Mouse (Mus musculus): ENCODE measurements around the gene Bcl9l. TPM values are rescaled to one million over a fixed set of nuclear protein-coding genes. Genes with fewer than 3 reads are reported as not detected.
A peak's percentile ranks its signal among the peaks of the same experiment; 100 is the strongest.

The Bcl9l gene
- polyA plus RNA-seq, 1 experiment from 2014 or later, result 12.6 TPM

GRCm38 (mm10) chr9:44478959-44479605 is 3.5 kb upstream of the Bcl9l start:
- DNase-seq (peak; percentile 91), ATAC-seq (ENCODE audit: low FRiP score, low TSS enrichment) (peak; percentile 63)
- Histone ChIP-seq H3K9me3 (ENCODE audit: control insufficient read depth, low read length) (no peaks in the 10 kb centered on the region), H3K4me3 (replicated peaks; ENCODE audit: low read depth, low read length) (peak overlapping the region; percentile 81), H3K27me3 (ENCODE audit: control insufficient read depth, insufficient read depth, low read length) (no peaks in the 10 kb centered on the region), H3K4me2 (ENCODE audit: low read length) (peak overlapping the region; percentile 72), H3K4me1 (ENCODE audit: control insufficient read depth, insufficient read depth, low read length) (peaks cover 14% of the 10 kb centered on the region), H3K27ac (replicated peaks; ENCODE audit: low read depth, low read length) (peak overlapping the region; percentile 97), H3K36me3 (ENCODE audit: control insufficient read depth, insufficient read depth, low read length) (no peaks in the 10 kb centered on the region), H3K9ac (replicated peaks; ENCODE audit: low read length) (peak overlapping the region; percentile 77)
- under 1% methylated on average over 29 of the region's 29 CpGs for WGBS

- Histone ChIP-seq H3K27ac (replicated peaks; ENCODE audit: low read depth, low read length) (peak overlapping the region; percentile 97), H3K4me3 (replicated peaks; ENCODE audit: low read depth, low read length) (peak overlapping the region; percentile 81), H3K4me1 (ENCODE audit: control insufficient read depth, insufficient read depth, low read length) (peaks cover 22% of the 10 kb centered on the region), H3K4me2 (ENCODE audit: low read length) (peak overlapping the region; percentile 72), H3K9me3 (ENCODE audit: control insufficient read depth, low read length) (no peaks in the 10 kb centered on the region), H3K36me3 (ENCODE audit: control insufficient read depth, insufficient read depth, low read length) (no peaks in the 10 kb centered on the region), H3K27me3 (ENCODE audit: control insufficient read depth, insufficient read depth, low read length) (no peaks in the 10 kb centered on the region), H3K9ac (replicated peaks; ENCODE audit: low read length) (peak overlapping the region; percentile 77)
- peak; percentile 93 for DNase-seq
- under 1% methylated on average over 26 of the region's 26 CpGs for WGBS
- ATAC-seq (ENCODE audit: low FRiP score, low TSS enrichment), result peak; percentile 55
These were observed 2.8 kb upstream of the Bcl9l start for GRCm38 (mm10) chr9:44479628-44480428.

GRCm38 (mm10) chr9:44482112-44482511 is 513 bp upstream of the Bcl9l start:
- peak overlapping the region; percentile 97 for H3K27ac ChIP-seq (replicated peaks; ENCODE audit: low read depth, low read length)
- H3K9ac ChIP-seq (replicated peaks; ENCODE audit: low read length), result no peak overlapping the region; the same call in 1 of the 2 replicates
- H3K4me2 ChIP-seq (ENCODE audit: low read length), result peak overlapping the region; percentile 99
- 7% methylated on average over 3 of the region's 3 CpGs for WGBS
- no peaks in the 10 kb centered on the region for H3K36me3 ChIP-seq (ENCODE audit: control insufficient read depth, insufficient read depth, low read length)
- no peaks in the 10 kb centered on the region for H3K9me3 ChIP-seq (ENCODE audit: control insufficient read depth, low read length)
- ATAC-seq (ENCODE audit: low FRiP score, low TSS enrichment), result no peak
- H3K4me3 ChIP-seq (replicated peaks; ENCODE audit: low read depth, low read length), result peak overlapping the region; percentile 77
- peaks cover 44% of the 10 kb centered on the region for H3K4me1 ChIP-seq (ENCODE audit: control insufficient read depth, insufficient read depth, low read length)
- DNase-seq, result no peak
- no peaks in the 10 kb centered on the region for H3K27me3 ChIP-seq (ENCODE audit: control insufficient read depth, insufficient read depth, low read length)

- H3K9me3 ChIP-seq (ENCODE audit: control insufficient read depth, low read length), result no peaks in the 10 kb centered on the region
- H3K4me2 ChIP-seq (ENCODE audit: low read length), result peak overlapping the region; percentile 99
- peak overlapping the region; percentile 77 for H3K4me3 ChIP-seq (replicated peaks; ENCODE audit: low read depth, low read length)
- DNase-seq, result peak; percentile 51
- no peaks in the 10 kb centered on the region for H3K27me3 ChIP-seq (ENCODE audit: control insufficient read depth, insufficient read depth, low read length)
- peaks cover 49% of the 10 kb centered on the region for H3K4me1 ChIP-seq (ENCODE audit: control insufficient read depth, insufficient read depth, low read length)
- WGBS, result under 1% methylated on average over 37 of the region's 39 CpGs
- peak overlapping the region; percentile 97 for H3K27ac ChIP-seq (replicated peaks; ENCODE audit: low read depth, low read length)
- no peak for ATAC-seq (ENCODE audit: low FRiP score, low TSS enrichment)
- peak overlapping the region; percentile 90 for H3K9ac ChIP-seq (replicated peaks; ENCODE audit: low read length)
- no peaks in the 10 kb centered on the region for H3K36me3 ChIP-seq (ENCODE audit: control insufficient read depth, insufficient read depth, low read length)
These were observed 450 bp downstream of the Bcl9l start for GRCm38 (mm10) chr9:44483041-44483509.

GRCm38 (mm10) chr9:44483510-44484044 is 952 bp downstream of the Bcl9l start:
- Histone ChIP-seq H3K36me3 (ENCODE audit: control insufficient read depth, insufficient read depth, low read length) (no peaks in the 10 kb centered on the region), H3K4me2 (ENCODE audit: low read length) (peak overlapping the region; percentile 99), H3K4me1 (ENCODE audit: control insufficient read depth, insufficient read depth, low read length) (peaks cover 54% of the 10 kb centered on the region), H3K9me3 (ENCODE audit: control insufficient read depth, low read length) (no peaks in the 10 kb centered on the region), H3K27me3 (ENCODE audit: control insufficient read depth, insufficient read depth, low read length) (no peaks in the 10 kb centered on the region), H3K9ac (replicated peaks; ENCODE audit: low read length) (peak overlapping the region; percentile 90), H3K27ac (replicated peaks; ENCODE audit: low read depth, low read length) (peak overlapping the region; percentile 97), H3K4me3 (replicated peaks; ENCODE audit: low read depth, low read length) (peak overlapping the region; percentile 77)
- WGBS, result 0% methylated on average over 12 of the region's 12 CpGs
- peak; percentile 82 for DNase-seq
- ATAC-seq (ENCODE audit: low FRiP score, low TSS enrichment), result peak; percentile 16; the same call in 1 of the 2 replicates

GRCm38 (mm10) chr9:44484311-44485104 is 1.9 kb downstream of the Bcl9l start:
- H3K36me3 ChIP-seq (ENCODE audit: control insufficient read depth, insufficient read depth, low read length), result no peaks in the 10 kb centered on the region
- H3K4me1 ChIP-seq (ENCODE audit: control insufficient read depth, insufficient read depth, low read length), result peaks cover 63% of the 10 kb centered on the region
- H3K9ac ChIP-seq (replicated peaks; ENCODE audit: low read length), result peak overlapping the region; percentile 90
- 40% methylated on average over 7 of the region's 7 CpGs for WGBS
- H3K27me3 ChIP-seq (ENCODE audit: control insufficient read depth, insufficient read depth, low read length), result no peaks in the 10 kb centered on the region
- no peak overlapping the region for H3K27ac ChIP-seq (replicated peaks; ENCODE audit: low read depth, low read length)
- no peak for DNase-seq
- H3K4me3 ChIP-seq (replicated peaks; ENCODE audit: low read depth, low read length), result peak overlapping the region; percentile 77
- no peaks in the 10 kb centered on the region for H3K9me3 ChIP-seq (ENCODE audit: control insufficient read depth, low read length)
- H3K4me2 ChIP-seq (ENCODE audit: low read length), result peak overlapping the region; percentile 99
- ATAC-seq (ENCODE audit: low FRiP score, low TSS enrichment), result no peak

GRCm38 (mm10) chr9:44485105-44485515 is 2.5 kb downstream of the Bcl9l start:
- H3K4me3 ChIP-seq (replicated peaks; ENCODE audit: low read depth, low read length), result peak overlapping the region; percentile 77
- H3K27me3 ChIP-seq (ENCODE audit: control insufficient read depth, insufficient read depth, low read length), result no peaks in the 10 kb centered on the region
- ATAC-seq (ENCODE audit: low FRiP score, low TSS enrichment), result no peak
- no peaks in the 10 kb centered on the region for H3K36me3 ChIP-seq (ENCODE audit: control insufficient read depth, insufficient read depth, low read length)
- peak overlapping the region; percentile 53; the same call in 1 of the 2 replicates for H3K9ac ChIP-seq (replicated peaks; ENCODE audit: low read length)
- WGBS, result 44% methylated on average over 6 of the region's 6 CpGs
- no peaks in the 10 kb centered on the region for H3K9me3 ChIP-seq (ENCODE audit: control insufficient read depth, low read length)
- no peak overlapping the region for H3K27ac ChIP-seq (replicated peaks; ENCODE audit: low read depth, low read length)
- no peak for DNase-seq
- H3K4me1 ChIP-seq (ENCODE audit: control insufficient read depth, insufficient read depth, low read length), result peaks cover 66% of the 10 kb centered on the region
- peak overlapping the region; percentile 99 for H3K4me2 ChIP-seq (ENCODE audit: low read length)

- 32% methylated on average over 14 of the region's 14 CpGs for WGBS
- peaks cover 68% of the 10 kb centered on the region for H3K4me1 ChIP-seq (ENCODE audit: control insufficient read depth, insufficient read depth, low read length)
- H3K4me2 ChIP-seq (ENCODE audit: low read length), result peak overlapping the region; percentile 99
- peak overlapping the region; percentile 53; the same call in 1 of the 2 replicates for H3K9ac ChIP-seq (replicated peaks; ENCODE audit: low read length)
- no peaks in the 10 kb centered on the region for H3K9me3 ChIP-seq (ENCODE audit: control insufficient read depth, low read length)
- H3K36me3 ChIP-seq (ENCODE audit: control insufficient read depth, insufficient read depth, low read length), result no peaks in the 10 kb centered on the region
- H3K27ac ChIP-seq (replicated peaks; ENCODE audit: low read depth, low read length), result no peak overlapping the region
- H3K27me3 ChIP-seq (ENCODE audit: control insufficient read depth, insufficient read depth, low read length), result no peaks in the 10 kb centered on the region
- no peak for ATAC-seq (ENCODE audit: low FRiP score, low TSS enrichment)
- peak overlapping the region; percentile 77 for H3K4me3 ChIP-seq (replicated peaks; ENCODE audit: low read depth, low read length)
- no peak for DNase-seq
These were observed 3.0 kb downstream of the Bcl9l start for GRCm38 (mm10) chr9:44485516-44486161.
